Mouse (Mus musculus): ENCODE results near the gene Tgfbr3. TPM values are rescaled to one million over a fixed set of nuclear protein-coding genes. Genes with fewer than 3 reads are reported as not detected.

The Tgfbr3 gene
- polyA plus RNA-seq, 1 experiment from 2014 or later, result 4.4 TPM

DNA sequence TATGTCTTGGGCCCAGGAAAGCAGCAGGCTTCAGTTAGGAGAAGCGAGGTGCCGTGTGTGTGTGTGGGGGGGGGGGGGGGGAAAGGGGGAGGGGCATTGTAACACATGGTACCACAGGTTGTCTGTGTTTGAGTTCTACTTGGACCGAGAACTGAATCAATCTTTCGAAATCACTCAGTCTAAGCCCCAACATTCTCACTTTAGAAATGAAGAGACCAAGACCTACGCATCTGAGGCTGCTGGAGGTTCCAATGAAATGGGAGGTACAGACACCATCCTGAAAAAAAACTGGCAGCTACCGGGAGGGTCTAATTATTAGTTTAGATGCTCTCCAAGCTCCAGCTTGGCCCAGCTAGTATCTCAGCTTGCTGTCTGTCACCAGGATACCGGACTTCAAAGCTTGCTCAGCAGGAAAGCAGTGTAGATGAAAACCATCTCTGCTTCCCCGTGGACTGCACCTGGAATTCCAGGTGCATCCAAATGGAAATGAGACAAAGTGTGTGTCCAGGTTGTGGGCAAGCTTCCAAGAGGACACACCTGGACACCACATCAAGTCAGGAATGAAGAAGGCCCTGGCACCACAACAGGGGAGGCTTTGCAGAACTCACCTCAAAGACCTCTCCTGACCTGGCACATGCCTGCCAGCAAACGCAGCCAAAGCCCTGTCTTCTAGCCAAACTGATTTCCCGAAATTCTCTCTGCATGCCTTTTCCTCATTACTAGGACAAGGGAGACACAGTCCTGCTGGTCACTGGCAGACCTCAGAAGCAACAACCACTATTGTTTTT is 28.5 kb downstream of the Tgfbr3 start:
- DNase-seq, result no peak
- Histone ChIP-seq H3K4me2 (ENCODE audit: low read depth, low read length) (no peak overlapping the region), H3K4me1 (ENCODE audit: insufficient read depth) (no peaks in the 10 kb centered on the region), H3K36me3 (replicated peaks; ENCODE audit: insufficient read depth, low read length) (no peaks in the 10 kb centered on the region), H3K9me3 (ENCODE audit: low read length) (no peaks in the 10 kb centered on the region), H3K27me3 (ENCODE audit: insufficient read depth, low read length) (no peaks in the 10 kb centered on the region), H3K27ac (ENCODE audit: low read depth) (no peak overlapping the region), H3K4me3 (ENCODE audit: low read depth, low read length) (no peak overlapping the region), H3K9ac (replicated peaks) (no peak overlapping the region)
- 70% methylated on average over 10 of the region's 10 CpGs for WGBS (ENCODE audit: insufficient replicate concordance)
- TF ChIP-seq EP300 (IDR thresholded peaks at IDR 0.05; ENCODE audit: low read depth) (no peak), CTCF (IDR thresholded peaks at IDR 0.05; ENCODE audit: low read depth) (no peak)
- no peak for ATAC-seq

DNA sequence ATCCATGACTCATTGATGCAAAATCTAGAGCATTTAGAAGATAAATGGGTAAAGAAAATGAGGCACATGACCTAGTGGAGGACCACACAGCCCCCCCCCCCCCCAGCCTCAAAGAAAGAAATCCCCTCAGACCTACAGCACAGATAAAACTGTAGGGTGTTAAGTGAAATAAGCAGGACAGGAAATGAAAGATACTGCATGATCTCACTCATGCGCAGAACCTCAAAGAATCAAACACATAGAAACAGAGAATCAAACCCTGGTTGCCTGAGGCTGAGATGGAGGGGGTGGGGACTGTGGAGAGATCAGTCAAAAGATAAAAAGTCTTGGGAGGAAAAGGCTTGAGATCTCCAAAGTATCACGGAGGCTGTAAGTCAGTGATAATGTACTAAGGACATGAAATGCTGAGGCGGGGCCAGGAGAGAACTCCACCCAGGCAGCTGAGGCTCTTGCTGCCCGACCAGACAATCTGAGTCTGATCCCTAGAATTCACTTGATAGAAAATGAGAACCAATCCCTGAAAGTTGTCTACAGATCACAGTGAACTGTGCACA is 29.9 kb downstream of the Tgfbr3 start:
- TF ChIP-seq EP300 (IDR thresholded peaks at IDR 0.05; ENCODE audit: low read depth) (no peak), CTCF (IDR thresholded peaks at IDR 0.05; ENCODE audit: low read depth) (no peak)
- WGBS (ENCODE audit: insufficient replicate concordance), result 35% methylated on average over 4 of the region's 4 CpGs

DNA sequence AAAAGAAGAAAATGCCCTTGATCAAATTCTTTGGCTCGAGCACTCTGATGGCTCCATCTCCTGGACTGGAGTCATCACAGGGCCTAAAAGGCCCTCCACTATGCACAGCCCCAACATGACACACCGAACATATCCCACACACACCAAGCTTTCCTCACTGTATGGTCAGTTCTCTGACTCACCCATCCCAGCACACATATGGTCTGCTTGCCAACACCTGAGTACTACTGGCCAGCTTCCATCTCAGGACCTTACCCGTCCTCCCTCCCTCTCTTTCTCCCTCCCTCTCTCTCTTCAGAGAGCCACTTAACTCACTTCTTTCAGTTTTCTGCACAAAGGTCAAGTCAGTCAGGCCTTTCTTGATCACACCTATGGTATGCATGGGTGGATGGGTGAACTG is 36.0 kb downstream of the Tgfbr3 start:
- Histone ChIP-seq H3K9ac (replicated peaks) (no peak overlapping the region), H3K4me1 (ENCODE audit: insufficient read depth) (peaks cover 13% of the 10 kb centered on the region), H3K27ac (ENCODE audit: low read depth) (no peak overlapping the region), H3K27me3 (ENCODE audit: insufficient read depth, low read length) (no peaks in the 10 kb centered on the region), H3K9me3 (ENCODE audit: low read length) (no peaks in the 10 kb centered on the region), H3K4me3 (ENCODE audit: low read depth, low read length) (no peak overlapping the region), H3K36me3 (replicated peaks; ENCODE audit: insufficient read depth, low read length) (no peaks in the 10 kb centered on the region), H3K4me2 (ENCODE audit: low read depth, low read length) (no peak overlapping the region)
- 78% methylated on average over 3 of the region's 3 CpGs for WGBS (ENCODE audit: insufficient replicate concordance)
- ATAC-seq (no peak), DNase-seq (no peak)
- TF ChIP-seq CTCF (IDR thresholded peaks at IDR 0.05; ENCODE audit: low read depth) (no peak), EP300 (IDR thresholded peaks at IDR 0.05; ENCODE audit: low read depth) (no peak)

More for the DNA sequence above, 29.9 kb downstream of the Tgfbr3 start:
- Histone ChIP-seq H3K36me3 (replicated peaks; ENCODE audit: insufficient read depth, low read length) (no peaks in the 10 kb centered on the region), H3K9me3 (ENCODE audit: low read length) (no peaks in the 10 kb centered on the region), H3K4me1 (ENCODE audit: insufficient read depth) (no peaks in the 10 kb centered on the region), H3K27me3 (ENCODE audit: insufficient read depth, low read length) (no peaks in the 10 kb centered on the region), H3K9ac (replicated peaks) (no peak overlapping the region), H3K4me2 (ENCODE audit: low read depth, low read length) (no peak overlapping the region), H3K27ac (ENCODE audit: low read depth) (no peak overlapping the region), H3K4me3 (ENCODE audit: low read depth, low read length) (no peak overlapping the region)
- no peak for DNase-seq
- no peak for ATAC-seq

DNA sequence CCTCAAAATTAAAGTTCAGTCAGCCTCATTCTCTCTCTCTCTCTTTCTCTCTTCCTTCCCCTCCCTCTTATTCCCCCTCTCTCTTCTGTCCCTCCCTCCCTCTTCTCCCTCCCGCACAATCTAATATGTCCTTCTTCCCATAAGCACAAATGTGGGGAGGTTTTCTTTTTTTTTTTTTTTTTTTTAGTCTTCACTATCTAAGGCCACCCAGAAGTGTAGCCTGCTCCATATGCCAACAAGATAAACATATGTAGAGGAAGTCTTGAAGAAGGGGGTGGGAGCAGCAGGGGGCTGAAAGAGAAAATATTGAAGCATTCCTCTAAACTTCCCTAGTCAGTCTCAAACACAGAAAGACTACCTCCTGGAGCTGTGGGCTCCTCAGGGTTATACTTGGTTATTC is 37.0 kb downstream of the Tgfbr3 start:
- Histone ChIP-seq H3K27me3 (ENCODE audit: insufficient read depth, low read length) (no peaks in the 10 kb centered on the region), H3K36me3 (replicated peaks; ENCODE audit: insufficient read depth, low read length) (no peaks in the 10 kb centered on the region), H3K27ac (ENCODE audit: low read depth) (peak overlapping the region; percentile 29; the same call in 1 of the 2 replicates), H3K9me3 (ENCODE audit: low read length) (no peaks in the 10 kb centered on the region), H3K9ac (replicated peaks) (no peak overlapping the region), H3K4me1 (ENCODE audit: insufficient read depth) (peaks cover 13% of the 10 kb centered on the region), H3K4me3 (ENCODE audit: low read depth, low read length) (no peak overlapping the region), H3K4me2 (ENCODE audit: low read depth, low read length) (no peak overlapping the region)
- TF ChIP-seq EP300 (IDR thresholded peaks at IDR 0.05; ENCODE audit: low read depth) (peak; percentile 77), CTCF (IDR thresholded peaks at IDR 0.05; ENCODE audit: low read depth) (no peak)
- WGBS (ENCODE audit: insufficient replicate concordance), result 61% methylated on average over 1 of the region's 1 CpGs
- DNase-seq (no peak), ATAC-seq (peak; percentile 55)

DNA sequence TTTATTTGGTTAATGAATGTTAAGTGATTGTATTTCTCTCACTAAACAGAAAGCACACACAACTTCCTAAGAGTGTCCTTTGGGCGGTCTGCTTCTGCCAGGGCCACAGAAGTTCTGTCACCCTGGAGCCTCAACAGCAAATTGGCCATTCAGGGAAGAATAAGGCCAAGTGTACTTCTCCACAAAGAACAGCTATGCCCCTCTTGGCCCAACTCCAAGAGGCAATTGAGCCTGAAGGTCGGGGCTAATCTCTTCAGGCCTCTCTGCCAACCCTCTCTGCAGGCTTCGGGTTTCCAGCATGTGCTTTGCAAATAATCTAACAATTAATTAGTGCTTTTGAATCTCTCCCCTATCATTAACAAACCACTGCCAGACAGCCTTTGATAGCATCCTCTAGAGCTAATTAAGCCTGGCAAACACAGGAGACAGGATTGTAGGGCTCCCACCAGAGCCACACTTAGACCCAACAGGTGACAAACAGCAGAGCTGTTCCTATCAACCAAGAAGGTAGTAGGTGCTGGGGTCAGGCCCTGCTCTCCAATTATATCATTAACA is 37.6 kb downstream of the Tgfbr3 start:
- no peak; the same call in 1 of the 2 replicates for ATAC-seq
- peak overlapping the region; percentile 9; the same call in 1 of the 2 replicates for H3K4me2 ChIP-seq (ENCODE audit: low read depth, low read length)
- H3K36me3 ChIP-seq (replicated peaks; ENCODE audit: insufficient read depth, low read length), result no peaks in the 10 kb centered on the region
- peak overlapping the region; percentile 29; the same call in 1 of the 2 replicates for H3K27ac ChIP-seq (ENCODE audit: low read depth)
- no peaks in the 10 kb centered on the region for H3K9me3 ChIP-seq (ENCODE audit: low read length)
- peak; percentile 38 for DNase-seq
- H3K27me3 ChIP-seq (ENCODE audit: insufficient read depth, low read length), result no peaks in the 10 kb centered on the region
- 30% methylated on average over 3 of the region's 3 CpGs for WGBS (ENCODE audit: insufficient replicate concordance)
- peaks cover 13% of the 10 kb centered on the region for H3K4me1 ChIP-seq (ENCODE audit: insufficient read depth)
- H3K9ac ChIP-seq (replicated peaks), result no peak overlapping the region; the same call in 1 of the 2 replicates
- no peak overlapping the region for H3K4me3 ChIP-seq (ENCODE audit: low read depth, low read length)
- no peak for TF ChIP-seq CTCF (IDR thresholded peaks at IDR 0.05; ENCODE audit: low read depth)
- TF ChIP-seq EP300 (IDR thresholded peaks at IDR 0.05; ENCODE audit: low read depth), result 0 out of 2 replicates have a peak, but pooled peaks have one; percentile 26

DNA sequence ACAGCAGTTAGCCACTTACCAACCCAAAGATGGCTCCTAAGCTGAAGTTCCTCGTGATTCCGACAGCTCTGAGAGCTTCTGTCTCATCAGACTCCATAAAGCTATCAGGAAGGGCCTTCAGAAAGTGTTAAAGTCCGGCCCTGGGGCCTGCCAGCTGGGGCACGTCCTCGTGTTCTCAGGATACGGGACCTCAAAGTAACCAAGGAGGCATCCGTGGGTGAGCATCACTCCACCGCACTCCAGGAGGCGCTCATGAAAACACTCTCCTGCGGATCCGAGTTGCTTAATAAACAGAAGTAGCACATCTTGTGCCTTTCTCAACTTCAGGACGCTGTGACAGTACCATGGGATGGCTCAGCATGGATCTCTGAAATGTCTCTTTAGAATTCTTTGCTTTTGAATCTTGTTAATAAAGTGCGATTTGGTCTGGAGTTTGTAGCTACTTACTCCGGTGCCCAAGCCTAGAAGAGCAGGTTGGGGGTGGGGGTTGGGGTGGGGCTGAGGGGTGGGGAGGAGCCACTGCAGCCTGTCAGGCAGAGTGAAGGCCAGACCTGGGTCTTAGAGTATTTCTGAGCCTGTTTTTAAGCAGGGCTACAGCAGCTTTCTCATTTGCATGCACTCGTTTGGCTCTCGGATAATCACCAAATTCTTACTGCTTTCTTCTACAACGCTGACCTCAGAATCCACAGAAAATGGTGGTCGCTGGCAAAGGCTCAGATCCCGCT is 38.7 kb downstream of the Tgfbr3 start:
- TF ChIP-seq CTCF (IDR thresholded peaks at IDR 0.05; ENCODE audit: low read depth) (no peak), EP300 (IDR thresholded peaks at IDR 0.05; ENCODE audit: low read depth) (no peak)
- peaks cover 13% of the 10 kb centered on the region for H3K4me1 ChIP-seq (ENCODE audit: insufficient read depth)
- DNase-seq (no peak), ATAC-seq (no peak)
- no peak overlapping the region for H3K4me3 ChIP-seq (ENCODE audit: low read depth, low read length)
- H3K36me3 ChIP-seq (replicated peaks; ENCODE audit: insufficient read depth, low read length), result no peaks in the 10 kb centered on the region
- H3K9ac ChIP-seq (replicated peaks), result no peak overlapping the region
- no peak overlapping the region for H3K4me2 ChIP-seq (ENCODE audit: low read depth, low read length)
- H3K27me3 ChIP-seq (ENCODE audit: insufficient read depth, low read length), result no peaks in the 10 kb centered on the region
- H3K9me3 ChIP-seq (ENCODE audit: low read length), result no peaks in the 10 kb centered on the region
- H3K27ac ChIP-seq (ENCODE audit: low read depth), result no peak overlapping the region
- WGBS (ENCODE audit: insufficient replicate concordance), result 66% methylated on average over 19 of the region's 19 CpGs
